Mouse (Mus musculus) lung, postnatal 0 days (tissue): ENCODE data around the gene Actn4. TPM values are rescaled to one million over a fixed set of nuclear protein-coding genes. Genes with fewer than 3 reads are reported as not detected.

Source experiments
- ATAC-seq: fragments of 200-750 bp; cut with Nextera tagmentation; 2 replicates; pipeline ENCODE4 v1.8.0; 2017; ENCODE audit warnings: moderate library complexity
- DNase-seq: peaks from one replicate; pipeline ENCODE4 v3.0.0-alpha.2; 2016; ENCODE audit warnings: low spot score
- H3K27ac ChIP-seq: fragments of 300-500 bp; sonication (generic); 2 replicates; pipeline ENCODE4 v1.5.1; 2014; ENCODE audit warnings: antibody characterized with exemption, mild to moderate bottlenecking, low read length, mixed read lengths
- H3K27me3 ChIP-seq: fragments of 300-500 bp; sonication (generic); replicated peaks from 2 replicates; pipeline ENCODE4 v1.6.1; 2014; ENCODE audit warnings: low read length, mixed read lengths; ENCODE audit not compliant: insufficient read depth
- H3K36me3 ChIP-seq: fragments of 300-500 bp; sonication (generic); 2 replicates; pipeline ENCODE4 v1.6.1; 2014; ENCODE audit warnings: low read length, mixed read lengths; ENCODE audit not compliant: insufficient read depth
- H3K4me1 ChIP-seq: fragments of 300-500 bp; sonication (generic); 2 replicates; pipeline ENCODE4 v1.6.1; 2014; ENCODE audit warnings: antibody characterized with exemption, low read depth, low read length, mixed read lengths; ENCODE audit not compliant: insufficient read depth
- H3K4me2 ChIP-seq: fragments of 300-500 bp; sonication (generic); replicated peaks from 2 replicates; pipeline ENCODE4 v1.6.1; 2014; ENCODE audit warnings: low read depth, mild to moderate bottlenecking, low read length, moderate library complexity, mixed read lengths
- H3K4me3 ChIP-seq: fragments of 300-500 bp; sonication (generic); 2 replicates; pipeline ENCODE4 v1.5.1; 2014; ENCODE audit warnings: low read depth, low read length
- H3K9ac ChIP-seq: fragments of 300-500 bp; sonication (generic); replicated peaks from 2 replicates; pipeline ENCODE4 v1.6.1; 2014; ENCODE audit warnings: low read depth, mild to moderate bottlenecking
- H3K9me3 ChIP-seq: fragments of 300-500 bp; sonication (generic); 2 replicates; pipeline ENCODE4 v1.6.1; 2016; ENCODE audit warnings: low read length, mixed read lengths
- CTCF ChIP-seq: IDR thresholded peaks from 2 replicates; pipeline ENCODE4 v1.5.1; 2016; ENCODE audit warnings: antibody characterized with exemption, mild to moderate bottlenecking
- EP300 ChIP-seq: IDR thresholded peaks from 2 replicates; pipeline ENCODE4 v1.6.1; 2016; ENCODE audit warnings: antibody characterized with exemption, mild to moderate bottlenecking, control low read depth
- WGBS: fragments of 180-500 bp; shearing (Covaris S2); extraction: QIAGEN DNeasy Blood & Tissue Kit; methylation state at CpG from one replicate; pipeline ENCODE4 v1.1.7; 2014; 5-methylcytosine and 5-hydroxymethylcytosine counted together
- polyA plus RNA-seq: library from polyadenylated mRNA; unstranded; fragments of >200 nt; fragmentation: Nextera tagmentation; extraction: Ambion mirVana; gene quantifications from 2 replicates; pipeline ENCODE4 v1.2.1, GENCODE M21; 2015

Actn4 gene
- polyA plus RNA-seq, 1 experiment from 2014 or later, result 202 TPM

GRCm38 (mm10) chr7:28923865-28924291 lies 38.3 kb downstream of the Actn4 start:
- Histone ChIP-seq H3K27me3 (no peaks in the 10 kb centered on the region), H3K4me2 (no peak overlapping the region), H3K9me3 (no peaks in the 10 kb centered on the region), H3K27ac (peak overlapping the region; percentile 81), H3K36me3 (no peaks in the 10 kb centered on the region), H3K9ac (no peak overlapping the region), H3K4me1 (peaks cover 53% of the 10 kb centered on the region), H3K4me3 (no peak overlapping the region)
- ATAC-seq, result peak; percentile 55
- TF ChIP-seq CTCF (no peak), EP300 (peak; percentile 84)
- DNase-seq, result peak; percentile 74
- WGBS, result 29% methylated on average over 4 of the region's 4 CpGs

GRCm38 (mm10) chr7:28922606-28923005 lies 39.5 kb downstream of the Actn4 start:
- Histone ChIP-seq H3K9me3 (no peaks in the 10 kb centered on the region), H3K27ac (peak overlapping the region; percentile 2), H3K4me3 (no peak overlapping the region), H3K4me2 (no peak overlapping the region), H3K4me1 (peaks cover 64% of the 10 kb centered on the region), H3K9ac (no peak overlapping the region), H3K36me3 (no peaks in the 10 kb centered on the region), H3K27me3 (no peaks in the 10 kb centered on the region)
- DNase-seq (no peak), ATAC-seq (no peak)
- TF ChIP-seq CTCF (no peak), EP300 (no peak)
- 51% methylated on average over 4 of the region's 4 CpGs for whole genome bisulfite sequencing

GRCm38 (mm10) chr7:28921722-28922465 lies 40.2 kb downstream of the Actn4 start:
- Histone ChIP-seq H3K4me3 (no peak overlapping the region), H3K4me2 (no peak overlapping the region), H3K9me3 (no peaks in the 10 kb centered on the region), H3K27me3 (no peaks in the 10 kb centered on the region), H3K4me1 (peaks cover 64% of the 10 kb centered on the region), H3K27ac (peak overlapping the region; percentile 38), H3K36me3 (no peaks in the 10 kb centered on the region), H3K9ac (no peak overlapping the region)
- DNase-seq (no peak), ATAC-seq (no peak)
- TF ChIP-seq CTCF (no peak), EP300 (no peak)
- WGBS, result 66% methylated on average over 8 of the region's 8 CpGs

- DNase-seq (no peak), ATAC-seq (no peak)
- peaks cover 2% of the 10 kb centered on the region; the same call in 1 of the 2 replicates for H3K36me3 ChIP-seq
- H3K9me3 ChIP-seq, result no peaks in the 10 kb centered on the region
- no peak overlapping the region for H3K27ac ChIP-seq
- no peak overlapping the region for H3K9ac ChIP-seq
- H3K4me2 ChIP-seq, result no peak overlapping the region
- H3K4me1 ChIP-seq, result peaks cover 60% of the 10 kb centered on the region
- H3K4me3 ChIP-seq, result no peak overlapping the region
- TF ChIP-seq EP300 (no peak), CTCF (no peak)
- no peaks in the 10 kb centered on the region for H3K27me3 ChIP-seq
- WGBS, result 64% methylated on average over 3 of the region's 3 CpGs
These were observed 41.0 kb downstream of the Actn4 start for GRCm38 (mm10) chr7:28921178-28921577.

GRCm38 (mm10) chr7:28919815-28920214 lies 42.3 kb downstream of the Actn4 start:
- H3K4me3 ChIP-seq, result no peak overlapping the region
- TF ChIP-seq CTCF (no peak), EP300 (peak; percentile 58; the same call in 1 of the 2 replicates)
- 0 out of 2 replicates have a peak overlapping the region, but pooled peaks have one; percentile 14 for H3K27ac ChIP-seq
- no peaks in the 10 kb centered on the region for H3K9me3 ChIP-seq
- H3K4me2 ChIP-seq, result no peak overlapping the region
- peaks cover 50% of the 10 kb centered on the region for H3K4me1 ChIP-seq
- H3K9ac ChIP-seq, result no peak overlapping the region
- ATAC-seq (peak; percentile 41), DNase-seq (peak; percentile 81)
- H3K36me3 ChIP-seq, result peaks cover 15% of the 10 kb centered on the region
- WGBS, result 5% methylated on average over 6 of the region's 6 CpGs
- no peaks in the 10 kb centered on the region for H3K27me3 ChIP-seq

GRCm38 (mm10) chr7:28918540-28918939 lies 43.6 kb downstream of the Actn4 start:
- no peak for ATAC-seq
- Histone ChIP-seq H3K27me3 (no peaks in the 10 kb centered on the region), H3K9me3 (no peaks in the 10 kb centered on the region), H3K9ac (no peak overlapping the region), H3K36me3 (peaks cover 20% of the 10 kb centered on the region), H3K4me1 (peaks cover 40% of the 10 kb centered on the region), H3K4me3 (no peak overlapping the region), H3K27ac (peak overlapping the region; percentile 58), H3K4me2 (no peak overlapping the region)
- no peak for DNase-seq
- TF ChIP-seq CTCF (no peak), EP300 (no peak)
- 47% methylated on average over 8 of the region's 8 CpGs for WGBS
